Mouse (Mus musculus): Measurements from ENCODE around the gene Ccdc134.

DNA sequence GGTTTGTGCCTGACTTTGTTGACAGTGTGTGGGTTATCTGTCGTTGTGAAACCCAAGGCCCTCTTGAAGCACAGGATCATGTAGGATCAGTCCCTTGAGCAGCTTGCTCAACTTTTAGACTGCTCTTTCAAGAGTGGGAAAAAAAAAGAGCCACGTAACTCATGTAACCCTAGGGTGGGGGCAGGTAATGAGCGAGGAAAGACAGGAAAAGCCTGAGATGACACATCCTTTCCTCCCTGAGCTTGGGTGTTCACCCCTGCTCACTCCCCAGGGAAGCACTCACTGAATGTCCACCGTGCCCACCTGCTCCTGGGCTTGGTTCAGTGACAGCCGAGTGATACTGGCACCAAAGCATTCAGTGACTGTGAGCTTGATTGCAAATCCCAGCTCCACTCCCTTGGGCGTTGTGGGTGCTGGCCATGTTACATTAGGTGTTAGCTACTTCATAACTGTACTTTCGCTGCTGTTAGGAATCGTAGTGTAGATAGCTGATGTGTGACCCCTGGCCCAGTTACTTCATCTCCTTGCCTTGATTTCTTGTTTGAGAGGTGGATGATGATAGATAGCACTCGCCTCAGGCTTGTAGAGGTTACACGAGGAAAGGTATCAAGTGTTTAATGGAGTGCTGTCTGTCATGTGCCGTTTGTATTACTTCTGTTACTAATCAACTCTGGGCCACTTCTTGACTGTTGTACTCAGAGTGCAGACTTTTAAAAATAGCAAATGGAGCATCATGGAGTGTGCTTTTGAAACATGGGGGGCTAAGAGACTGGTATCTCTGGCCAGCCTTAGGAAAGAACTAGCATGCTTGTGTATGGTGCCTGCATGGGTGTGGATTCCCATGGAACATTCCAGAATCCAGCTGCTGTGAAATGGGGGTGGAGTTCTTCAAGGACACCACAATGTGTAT lies 33.3 kb downstream of the Ccdc134 start:
- TF ChIP-seq CTCF (conservative IDR thresholded peaks at IDR 0.05; ENCODE audit: low read length) (no peak), NANOG (IDR thresholded peaks at IDR 0.05; ENCODE audit: borderline replicate concordance, low read length) (no peak), POU5F1 (IDR thresholded peaks at IDR 0.05; ENCODE audit: borderline replicate concordance, low read length) (no peak)
